Mouse (Mus musculus): ENCODE measurements at regions not wholly inside any gene's neighbourhood (a gene's known extent, or its start where the extent isn't known, plus 50 kb on each side); places are given as distances from the start of the nearest gene placed in this dataset.
A peak's percentile ranks its signal among the peaks of the same experiment; 100 is the strongest.

DNA sequence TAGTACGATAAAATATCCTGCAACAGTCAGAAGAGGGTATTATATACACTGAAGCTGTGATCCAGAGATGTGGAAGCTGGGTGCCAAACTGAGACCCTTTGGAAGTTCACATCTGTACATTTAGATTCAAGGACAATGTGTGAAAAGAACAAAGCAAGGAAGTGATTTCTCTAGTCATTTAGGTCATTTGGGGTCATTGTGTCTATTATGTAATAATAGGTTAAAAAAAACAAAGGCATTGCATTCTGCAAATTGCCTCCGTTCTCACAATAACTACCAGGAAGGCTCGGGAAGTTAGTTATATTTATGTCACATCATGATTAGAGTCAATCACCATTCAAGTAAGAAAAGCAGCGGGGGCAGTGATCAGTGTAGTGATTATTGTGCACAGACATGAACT is 563.3 kb downstream of the Trim52 start:
- no peaks in the 10 kb centered on the region for H3K9me3 ChIP-seq (replicated peaks; ENCODE audit: control insufficient read depth, low read length)
- no peaks in the 10 kb centered on the region for H3K4me1 ChIP-seq (ENCODE audit: control insufficient read depth, insufficient read depth, low read length)
- H3K27me3 ChIP-seq (replicated peaks; ENCODE audit: control insufficient read depth, insufficient read depth, low read length), result no peaks in the 10 kb centered on the region
- H3K27ac ChIP-seq (ENCODE audit: low read depth, low read length), result no peak overlapping the region
- ATAC-seq (no peak), DNase-seq (ENCODE audit: low spot score) (no peak)
- H3K4me3 ChIP-seq (ENCODE audit: low read depth, low read length), result no peak overlapping the region
- H3K4me2 ChIP-seq (ENCODE audit: low read length), result no peak overlapping the region
- 36% methylated on average over 4 of the region's 4 CpGs for WGBS
- H3K36me3 ChIP-seq (ENCODE audit: control insufficient read depth, insufficient read depth, low read length), result no peaks in the 10 kb centered on the region
- no peak overlapping the region for H3K9ac ChIP-seq (ENCODE audit: low read length)

DNA sequence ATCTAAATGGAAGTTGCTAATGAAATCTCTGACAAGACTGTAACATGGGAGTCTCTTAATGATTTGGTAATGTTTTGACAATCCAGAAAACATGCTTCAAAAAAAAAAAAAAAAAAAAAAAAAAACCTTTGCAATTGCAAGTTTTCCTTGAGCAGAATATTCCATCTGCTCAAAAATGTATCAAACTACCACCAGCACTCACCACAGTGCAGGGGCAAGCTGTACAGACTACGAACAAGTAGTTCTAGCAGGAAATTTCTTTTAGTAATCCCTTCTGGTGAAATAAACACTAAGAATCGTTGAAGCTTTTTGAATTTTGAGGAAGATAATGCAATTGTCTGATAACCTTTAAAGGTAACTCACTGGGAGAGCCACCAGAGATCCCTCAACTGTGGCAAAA is 572.0 kb downstream of the Trim52 start:
- no peaks in the 10 kb centered on the region for H3K36me3 ChIP-seq (ENCODE audit: control insufficient read depth, insufficient read depth, low read length)
- no peaks in the 10 kb centered on the region for H3K9me3 ChIP-seq (replicated peaks; ENCODE audit: control insufficient read depth, low read length)
- no peak overlapping the region for H3K4me3 ChIP-seq (ENCODE audit: low read depth, low read length)
- H3K9ac ChIP-seq (ENCODE audit: low read length), result no peak overlapping the region
- ATAC-seq (no peak; the same call in 1 of the 2 replicates), DNase-seq (ENCODE audit: low spot score) (peak; percentile 37)
- no peak overlapping the region for H3K4me2 ChIP-seq (ENCODE audit: low read length)
- no peak overlapping the region for H3K27ac ChIP-seq (ENCODE audit: low read depth, low read length)
- 54% methylated on average over 2 of the region's 2 CpGs for WGBS
- no peaks in the 10 kb centered on the region for H3K4me1 ChIP-seq (ENCODE audit: control insufficient read depth, insufficient read depth, low read length)
- no peaks in the 10 kb centered on the region for H3K27me3 ChIP-seq (replicated peaks; ENCODE audit: control insufficient read depth, insufficient read depth, low read length)

DNA sequence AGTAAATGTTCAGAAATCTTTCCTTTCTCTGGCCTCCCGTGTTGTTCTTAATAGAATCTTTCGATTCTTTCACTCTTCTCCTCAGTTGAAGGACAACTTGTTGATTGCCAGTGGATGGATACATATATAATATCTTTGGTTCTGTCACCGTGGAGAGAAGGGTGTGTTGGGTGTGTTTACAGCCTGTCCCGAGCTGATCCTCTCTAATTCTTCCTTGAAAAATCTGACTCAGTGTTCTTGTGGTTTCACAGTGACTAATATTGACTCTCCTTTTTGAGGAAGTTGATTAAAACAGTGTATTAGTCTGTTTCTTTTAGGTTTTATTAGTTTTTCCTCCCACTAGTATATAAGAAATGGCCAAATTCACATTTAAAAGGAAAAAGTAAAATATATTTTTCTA is 575.2 kb downstream of the Trim52 start:
- Histone ChIP-seq H3K9ac (ENCODE audit: low read length) (no peak overlapping the region), H3K36me3 (ENCODE audit: control insufficient read depth, insufficient read depth, low read length) (no peaks in the 10 kb centered on the region), H3K4me2 (ENCODE audit: low read length) (no peak overlapping the region), H3K27ac (ENCODE audit: low read depth, low read length) (no peak overlapping the region), H3K27me3 (replicated peaks; ENCODE audit: control insufficient read depth, insufficient read depth, low read length) (no peaks in the 10 kb centered on the region), H3K9me3 (replicated peaks; ENCODE audit: control insufficient read depth, low read length) (no peaks in the 10 kb centered on the region), H3K4me1 (ENCODE audit: control insufficient read depth, insufficient read depth, low read length) (no peaks in the 10 kb centered on the region), H3K4me3 (ENCODE audit: low read depth, low read length) (no peak overlapping the region)
- WGBS, result 83% methylated on average over 4 of the region's 4 CpGs
- no peak for DNase-seq (ENCODE audit: low spot score)
- ATAC-seq, result no peak

DNA sequence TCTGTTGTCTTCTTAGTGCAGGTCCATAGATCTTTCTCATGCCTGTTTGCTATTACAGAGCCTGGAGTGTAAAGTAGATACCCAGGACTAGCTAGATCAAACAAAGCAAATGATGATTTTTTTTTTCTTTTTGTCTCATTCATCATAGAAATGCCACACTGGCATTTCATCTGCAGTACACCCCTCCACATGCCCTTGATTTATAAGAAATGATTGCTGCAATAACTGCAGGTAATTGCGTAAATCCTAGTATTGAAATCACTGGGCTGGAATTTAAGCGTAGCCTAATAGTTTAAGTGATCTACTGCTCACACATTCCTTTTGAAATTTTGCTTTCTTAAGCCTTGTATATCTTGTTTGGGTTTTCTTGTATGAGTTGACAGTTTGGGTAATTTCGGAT is 581.4 kb downstream of the Trim52 start:
- no peak for DNase-seq (ENCODE audit: low spot score)
- no peaks in the 10 kb centered on the region for H3K27me3 ChIP-seq (replicated peaks; ENCODE audit: control insufficient read depth, insufficient read depth, low read length)

DNA sequence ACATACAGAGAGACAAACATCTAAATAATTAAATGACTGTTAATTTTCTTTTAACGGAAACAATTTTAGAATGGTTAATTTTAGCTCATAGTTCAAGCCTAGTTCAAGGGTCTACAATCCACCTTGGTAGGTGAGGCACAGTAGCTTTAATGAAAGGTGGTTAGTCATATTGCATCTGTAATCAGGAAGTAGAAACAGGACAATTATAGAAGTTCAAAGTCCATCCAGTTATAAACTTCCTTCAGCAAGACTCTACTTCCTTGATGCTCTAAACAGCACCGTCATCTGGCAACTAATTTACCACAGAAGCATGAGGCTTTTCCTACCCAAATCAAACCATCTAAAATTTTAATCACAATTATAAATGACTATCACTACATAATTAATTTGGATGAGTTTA is 608.0 kb downstream of the Trim52 start:
- WGBS, result 96% methylated on average over 2 of the region's 2 CpGs
- Histone ChIP-seq H3K4me3 (ENCODE audit: low read depth, low read length) (no peak overlapping the region), H3K4me1 (ENCODE audit: control insufficient read depth, insufficient read depth, low read length) (no peaks in the 10 kb centered on the region), H3K36me3 (ENCODE audit: control insufficient read depth, insufficient read depth, low read length) (no peaks in the 10 kb centered on the region), H3K27me3 (replicated peaks; ENCODE audit: control insufficient read depth, insufficient read depth, low read length) (no peaks in the 10 kb centered on the region), H3K9me3 (replicated peaks; ENCODE audit: control insufficient read depth, low read length) (no peaks in the 10 kb centered on the region), H3K9ac (ENCODE audit: low read length) (no peak overlapping the region), H3K4me2 (ENCODE audit: low read length) (no peak overlapping the region), H3K27ac (ENCODE audit: low read depth, low read length) (no peak overlapping the region)
- DNase-seq (ENCODE audit: low spot score), result no peak
- ATAC-seq, result no peak

More for the DNA sequence above, 581.4 kb downstream of the Trim52 start:
- H3K4me2 ChIP-seq (ENCODE audit: low read length), result no peak overlapping the region
- no peak for ATAC-seq
- H3K4me1 ChIP-seq (ENCODE audit: control insufficient read depth, insufficient read depth, low read length), result no peaks in the 10 kb centered on the region
- 77% methylated on average over 3 of the region's 3 CpGs for WGBS
- no peak overlapping the region for H3K27ac ChIP-seq (ENCODE audit: low read depth, low read length)
- no peaks in the 10 kb centered on the region for H3K9me3 ChIP-seq (replicated peaks; ENCODE audit: control insufficient read depth, low read length)
- no peak overlapping the region for H3K9ac ChIP-seq (ENCODE audit: low read length)
- H3K4me3 ChIP-seq (ENCODE audit: low read depth, low read length), result no peak overlapping the region
- no peaks in the 10 kb centered on the region for H3K36me3 ChIP-seq (ENCODE audit: control insufficient read depth, insufficient read depth, low read length)

DNA sequence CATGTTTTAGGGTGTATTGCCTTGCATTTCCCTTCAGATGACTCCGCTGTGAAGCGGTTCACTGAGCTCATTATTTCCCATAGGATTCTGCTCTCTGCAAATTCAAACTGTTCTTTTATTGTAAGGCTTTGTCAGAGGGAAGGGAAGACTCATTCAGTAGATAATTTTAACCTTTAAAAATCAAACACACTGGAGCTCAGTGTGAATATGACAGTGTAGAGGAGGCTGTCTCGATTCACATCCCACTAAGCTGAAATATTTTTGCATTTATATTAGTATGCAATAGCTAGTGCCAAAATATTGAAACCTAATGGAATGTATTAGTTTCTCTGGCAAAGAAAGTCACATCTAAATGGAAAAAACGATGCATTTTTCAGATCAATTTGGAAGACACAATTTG is 627.8 kb downstream of the Trim52 start:
- Histone ChIP-seq H3K4me2 (ENCODE audit: low read length) (no peak overlapping the region), H3K36me3 (ENCODE audit: control insufficient read depth, insufficient read depth, low read length) (no peaks in the 10 kb centered on the region), H3K4me3 (ENCODE audit: low read depth, low read length) (no peak overlapping the region), H3K27me3 (replicated peaks; ENCODE audit: control insufficient read depth, insufficient read depth, low read length) (no peaks in the 10 kb centered on the region), H3K27ac (ENCODE audit: low read depth, low read length) (no peak overlapping the region), H3K4me1 (ENCODE audit: control insufficient read depth, insufficient read depth, low read length) (no peaks in the 10 kb centered on the region), H3K9me3 (replicated peaks; ENCODE audit: control insufficient read depth, low read length) (no peaks in the 10 kb centered on the region), H3K9ac (ENCODE audit: low read length) (no peak overlapping the region)
- ATAC-seq (no peak), DNase-seq (ENCODE audit: low spot score) (peak; percentile 21)
- WGBS, result 83% methylated on average over 4 of the region's 4 CpGs

DNA sequence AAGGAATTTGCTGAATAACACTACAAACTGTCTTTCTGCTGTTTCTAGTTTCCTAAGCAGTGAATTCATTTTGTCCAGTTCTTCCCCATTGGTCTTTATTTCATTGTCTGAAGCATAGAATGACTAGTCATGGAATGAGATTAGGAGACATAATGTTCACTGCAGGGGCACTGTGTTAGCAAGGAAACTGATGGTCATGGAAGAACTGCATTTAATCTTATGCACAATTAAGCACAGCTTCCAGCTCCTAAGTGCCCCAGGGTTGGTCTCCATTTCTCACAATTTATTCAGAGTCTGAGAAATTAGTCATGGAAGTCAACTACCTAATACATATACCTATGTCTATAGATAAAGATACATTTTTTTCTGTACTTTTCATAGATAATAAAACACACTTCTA is 634.9 kb downstream of the Trim52 start:
- no peak overlapping the region for H3K27ac ChIP-seq (ENCODE audit: low read depth, low read length)
- no peak overlapping the region for H3K9ac ChIP-seq (ENCODE audit: low read length)
- no peak overlapping the region for H3K4me3 ChIP-seq (ENCODE audit: low read depth, low read length)
- no peaks in the 10 kb centered on the region for H3K27me3 ChIP-seq (replicated peaks; ENCODE audit: control insufficient read depth, insufficient read depth, low read length)
- no peaks in the 10 kb centered on the region for H3K36me3 ChIP-seq (ENCODE audit: control insufficient read depth, insufficient read depth, low read length)
- no peak for ATAC-seq
- no peak overlapping the region for H3K4me2 ChIP-seq (ENCODE audit: low read length)
- no peaks in the 10 kb centered on the region for H3K4me1 ChIP-seq (ENCODE audit: control insufficient read depth, insufficient read depth, low read length)
- no peaks in the 10 kb centered on the region for H3K9me3 ChIP-seq (replicated peaks; ENCODE audit: control insufficient read depth, low read length)
- DNase-seq (ENCODE audit: low spot score), result no peak

DNA sequence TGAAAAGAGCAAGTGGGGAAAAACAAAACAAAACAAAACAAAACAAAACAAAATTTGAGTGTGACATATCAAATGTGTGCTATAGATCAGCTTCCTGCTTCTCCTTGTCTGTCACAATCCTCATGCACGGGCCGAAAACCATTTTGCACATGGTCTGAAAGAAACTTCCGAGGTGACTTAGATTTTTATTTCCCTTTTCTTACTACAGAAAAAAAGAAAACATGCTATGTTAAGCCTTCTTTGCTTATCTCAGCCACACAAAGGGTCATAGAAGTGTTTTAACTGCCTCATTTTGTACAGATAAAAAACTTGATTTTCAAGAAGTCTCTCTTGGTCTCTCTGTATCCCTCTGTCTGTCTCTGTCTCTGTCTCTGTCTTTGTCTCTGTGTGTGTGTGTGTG is 654.2 kb downstream of the Trim52 start:
- Histone ChIP-seq H3K4me1 (ENCODE audit: control insufficient read depth, insufficient read depth, low read length) (no peaks in the 10 kb centered on the region), H3K9me3 (replicated peaks; ENCODE audit: control insufficient read depth, low read length) (no peaks in the 10 kb centered on the region), H3K4me2 (ENCODE audit: low read length) (no peak overlapping the region), H3K9ac (ENCODE audit: low read length) (no peak overlapping the region), H3K27me3 (replicated peaks; ENCODE audit: control insufficient read depth, insufficient read depth, low read length) (no peaks in the 10 kb centered on the region), H3K4me3 (ENCODE audit: low read depth, low read length) (no peak overlapping the region), H3K36me3 (ENCODE audit: control insufficient read depth, insufficient read depth, low read length) (no peaks in the 10 kb centered on the region), H3K27ac (ENCODE audit: low read depth, low read length) (no peak overlapping the region)
- ATAC-seq (no peak), DNase-seq (ENCODE audit: low spot score) (no peak)
- WGBS, result 90% methylated on average over 3 of the region's 3 CpGs

DNA sequence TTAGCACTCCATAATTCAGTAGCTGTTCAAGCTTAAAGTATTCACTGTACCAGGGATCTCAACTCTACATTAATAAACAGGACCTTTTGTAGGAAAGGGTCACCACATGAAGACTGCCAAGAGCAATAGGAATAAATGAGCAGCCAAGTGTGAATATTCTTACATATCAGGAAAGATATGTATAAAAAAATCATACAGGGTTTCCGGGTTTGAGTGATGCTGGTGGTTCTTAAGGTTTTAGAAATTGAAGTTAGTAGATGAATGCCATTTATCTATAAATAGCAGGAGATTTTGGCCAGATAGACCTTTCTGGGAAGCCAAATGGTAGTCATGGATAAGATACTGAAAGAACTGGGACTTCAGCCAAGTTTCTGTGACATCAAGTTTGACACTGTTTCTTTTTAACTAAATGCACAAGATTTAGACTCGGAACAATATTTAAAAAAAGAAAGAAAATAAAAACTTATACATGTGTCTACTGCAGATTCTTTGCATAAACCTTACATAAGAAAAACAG is 657.1 kb downstream of the Trim52 start:
- 80% methylated on average over 2 of the region's 2 CpGs for WGBS
- no peaks in the 10 kb centered on the region for H3K4me1 ChIP-seq (ENCODE audit: control insufficient read depth, insufficient read depth, low read length)
- no peak for DNase-seq (ENCODE audit: low spot score)

More for the DNA sequence above, 657.1 kb downstream of the Trim52 start:
- no peak for ATAC-seq
- Histone ChIP-seq H3K4me2 (ENCODE audit: low read length) (no peak overlapping the region), H3K36me3 (ENCODE audit: control insufficient read depth, insufficient read depth, low read length) (no peaks in the 10 kb centered on the region), H3K9me3 (replicated peaks; ENCODE audit: control insufficient read depth, low read length) (no peaks in the 10 kb centered on the region), H3K4me3 (ENCODE audit: low read depth, low read length) (no peak overlapping the region), H3K27ac (ENCODE audit: low read depth, low read length) (no peak overlapping the region), H3K9ac (ENCODE audit: low read length) (no peak overlapping the region), H3K27me3 (replicated peaks; ENCODE audit: control insufficient read depth, insufficient read depth, low read length) (no peaks in the 10 kb centered on the region)
